Mouse (Mus musculus) heart, adult 2 months (tissue): Measurements from ENCODE around the gene Rap1gap.

Experiments used
- CTCF ChIP-seq: fragments of 200-600 bp; IDR thresholded peaks from 2 replicates; pipeline ENCODE4 v1.8.1; 2022; ENCODE audit warnings: antibody characterized with exemption, mild to moderate bottlenecking, moderate library complexity
- EP300 ChIP-seq: fragments of 200-500 bp; IDR thresholded peaks from 2 replicates; pipeline ENCODE4 v1.6.1; 2011; ENCODE audit warnings: low read depth, low read length, control low read depth; ENCODE audit not compliant: insufficient read depth
- POLR2A ChIP-seq: fragments of 200-500 bp; IDR thresholded peaks from 2 replicates; pipeline ENCODE4 v1.6.1; 2011; ENCODE audit warnings: mild to moderate bottlenecking, low read depth, low read length, control low read depth; ENCODE audit not compliant: insufficient read depth

GRCm38 (mm10) chr4:137680721-137681120 is 16.2 kb downstream of the Rap1gap start:
- TF ChIP-seq EP300 = no peak
- no peak for TF ChIP-seq CTCF
- TF ChIP-seq POLR2A = no peak
